Mouse (Mus musculus) embryonic fibroblast, embryonic 13.5 days (primary cell): ENCODE results near the gene Slc35e3.

Source experiments
- CTCF ChIP-seq: IDR thresholded peaks from 2 replicates; pipeline ENCODE4 v1.5.1; 2011; ENCODE audit warnings: mild to moderate bottlenecking, control low read depth, low read length, moderate library complexity, borderline replicate concordance; ENCODE audit not compliant: insufficient read depth
- POLR2A ChIP-seq: IDR thresholded peaks from 2 replicates; pipeline ENCODE4 v1.6.1; 2011; ENCODE audit warnings: low read depth, mild to moderate bottlenecking, control low read depth, low read length, moderate library complexity

GRCm38 (mm10) chr10:117726888-117727385 lies 19.2 kb downstream of the Slc35e3 start:
- TF ChIP-seq POLR2A (no peak), CTCF (no peak)
